Mouse (Mus musculus) urinary bladder, postnatal 36 days (tissue): Measurements from ENCODE around the gene Gm20388.
"Not testable (repeated sequence)": the region's sequence is repeated elsewhere in the genome, so short reads cannot be mapped to it uniquely, and the experiment has no call there.

Experiments used
- DNase-seq, 2 experiments: peaks; one replicate each; pipeline ENCODE4 v3.0.0; 2022; ENCODE audit warnings: low spot score in 2 of 2, mixed read lengths in 1 of 2

The Gm20388 gene

DNA sequence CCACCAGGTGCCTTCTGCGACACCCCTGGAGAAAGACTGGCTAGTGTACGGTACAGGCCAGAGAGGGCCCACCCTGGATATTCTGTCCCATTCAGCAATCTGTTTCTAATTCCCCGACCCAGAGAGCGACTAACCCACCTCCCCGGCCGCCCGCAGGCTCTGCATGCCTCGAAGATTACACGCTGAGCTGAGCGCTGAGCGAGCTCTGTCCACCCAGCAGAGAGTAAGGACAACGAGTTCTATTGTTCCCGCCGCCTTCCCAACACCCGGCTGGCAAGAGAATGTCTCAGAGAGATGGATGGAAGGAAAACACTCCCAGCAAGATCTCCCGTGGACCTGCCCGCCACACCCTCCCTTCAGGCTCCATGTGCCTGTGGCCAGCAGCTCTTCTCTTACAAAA, 1522.8 kb downstream of the Gm20388 start:
- no peak for DNase-seq

DNA sequence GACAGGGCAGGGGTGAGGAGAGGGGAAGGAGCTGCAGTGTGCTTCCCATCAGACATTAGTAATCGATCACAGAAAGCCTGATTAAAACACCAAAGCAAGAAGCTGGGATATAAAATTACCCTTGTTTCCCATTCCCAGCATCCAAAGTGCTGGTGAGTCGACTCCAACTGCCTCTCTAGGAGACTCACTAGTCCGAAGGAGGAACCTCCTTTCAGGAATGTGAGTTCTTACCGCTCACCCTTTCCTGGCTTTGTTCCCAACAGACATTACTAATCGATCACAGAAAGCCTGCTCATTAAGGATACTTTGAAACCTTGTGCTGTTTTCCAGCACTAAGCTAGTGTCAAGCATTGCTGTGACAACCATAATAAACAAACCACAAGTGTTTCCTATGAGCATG, 1526.0 kb downstream of the Gm20388 start:
- DNase-seq = no peak

DNA sequence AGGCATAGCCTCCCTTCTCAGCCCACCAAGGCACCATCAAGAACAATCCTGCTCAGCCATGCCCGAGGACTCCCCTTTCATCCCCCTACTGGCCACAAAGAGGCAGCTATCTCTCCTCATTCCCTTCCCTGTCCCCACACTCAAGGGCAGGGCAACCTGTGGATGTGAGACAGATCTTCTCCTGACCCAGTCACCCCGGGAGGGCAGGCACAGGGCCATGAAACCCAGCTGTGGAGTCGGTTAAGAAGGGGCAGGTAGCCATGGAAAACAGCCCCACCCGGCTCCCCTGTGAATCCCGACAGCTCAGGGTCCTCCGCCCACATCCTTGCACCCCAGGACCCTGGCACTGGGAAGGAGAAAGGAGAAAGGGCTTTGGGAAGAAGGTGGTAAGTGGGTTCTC, 1526.9 kb downstream of the Gm20388 start:
- no peak for DNase-seq

DNA sequence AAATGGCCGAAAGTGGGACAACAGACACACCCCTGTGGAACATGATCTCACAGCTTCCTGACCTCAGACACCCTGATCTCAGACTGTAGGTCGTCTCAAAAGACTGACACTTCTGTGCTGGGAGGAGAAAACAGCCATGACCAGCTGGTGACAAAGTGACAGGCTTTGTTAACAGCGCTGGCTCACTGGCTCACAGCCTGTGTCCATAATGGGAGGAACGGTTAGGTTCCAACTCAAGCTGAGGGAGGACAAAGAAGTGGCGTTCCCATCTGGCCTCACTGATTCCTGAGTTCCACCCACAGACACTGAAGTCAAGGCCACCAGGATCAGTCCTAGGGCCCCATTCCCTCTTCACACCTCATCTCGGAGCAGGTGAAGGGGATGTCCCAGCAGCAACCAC, 1527.5 kb downstream of the Gm20388 start:
- DNase-seq = no peak

DNA sequence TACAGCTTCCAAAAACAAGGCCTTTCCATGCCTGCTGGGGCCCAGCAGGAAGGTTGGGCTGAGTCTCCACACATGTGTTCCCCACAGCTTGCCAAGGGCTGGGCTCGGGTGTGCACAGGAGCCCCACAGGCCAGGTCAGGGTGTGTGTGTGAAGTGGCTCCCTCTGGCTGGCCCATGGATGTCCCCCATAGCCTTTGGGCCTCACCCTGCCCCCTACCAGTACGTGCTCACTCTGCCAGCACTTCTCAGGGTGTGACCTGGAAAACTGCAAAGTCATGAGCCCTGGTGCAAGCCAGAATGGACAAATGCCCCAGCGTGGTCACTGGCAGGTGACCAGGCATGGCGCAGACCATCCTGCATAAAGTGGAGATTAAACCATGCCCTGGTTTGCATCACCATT, 1528.7 kb downstream of the Gm20388 start:
- DNase-seq = no peak

DNA sequence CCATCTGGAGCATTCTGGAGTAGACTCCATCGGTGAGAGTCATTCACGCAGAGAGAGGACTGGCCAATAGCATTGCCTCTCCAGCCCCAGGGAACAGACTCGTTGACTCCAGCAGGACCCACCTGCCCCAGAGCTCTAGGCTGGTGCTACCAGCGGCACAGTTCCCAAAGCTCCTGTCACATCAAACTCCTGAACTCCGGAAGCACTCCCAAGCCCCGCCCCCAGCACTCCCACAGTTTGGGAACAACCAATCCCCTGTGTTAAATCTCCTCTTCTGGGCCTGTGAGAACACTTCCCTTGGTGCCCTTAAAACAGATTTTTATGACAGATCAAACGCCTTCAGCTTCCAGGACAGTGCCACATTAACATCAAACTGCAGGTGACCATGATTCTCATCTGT, 1532.7 kb downstream of the Gm20388 start:
- no peak for DNase-seq

DNA sequence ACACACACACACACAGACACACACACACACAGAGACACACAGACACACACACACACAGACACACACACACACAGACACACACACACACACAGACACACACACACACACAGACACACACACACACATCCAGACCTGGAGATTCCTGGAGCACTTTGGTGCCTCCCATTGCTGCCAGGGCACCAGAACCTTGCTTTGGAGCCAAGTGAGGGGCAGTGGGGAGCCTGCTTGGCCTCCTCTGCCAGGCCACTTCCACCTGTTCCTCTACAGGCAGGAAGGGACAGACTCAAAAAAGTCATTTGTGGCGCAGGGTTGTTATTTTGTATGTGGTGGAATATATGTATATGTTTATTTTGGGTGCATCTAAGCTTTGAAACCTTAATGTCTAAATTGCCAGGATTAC, 1533.9 kb downstream of the Gm20388 start:
- DNase-seq = not testable (repeated sequence)

DNA sequence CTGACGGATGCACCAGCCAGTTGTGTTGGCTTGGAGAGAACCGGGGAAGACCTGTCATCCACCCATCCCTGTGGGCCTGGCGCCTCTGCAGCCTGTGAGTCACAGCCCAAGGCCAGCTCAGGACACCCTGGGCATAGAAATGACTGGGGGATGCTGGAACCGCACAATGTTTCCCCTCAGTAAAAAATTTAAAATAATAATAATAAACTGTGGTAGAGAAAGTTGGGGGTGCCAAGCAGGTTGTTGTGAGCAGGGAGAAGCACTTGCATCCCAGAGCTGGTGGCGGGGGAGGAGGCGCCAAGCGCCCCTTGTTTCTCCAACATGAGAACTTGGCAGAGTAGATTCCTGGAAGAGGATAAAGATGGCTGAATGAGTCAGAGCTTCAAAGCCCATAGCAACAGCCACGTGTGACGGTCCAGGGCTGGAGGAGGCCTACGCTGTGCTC, 1534.4 kb downstream of the Gm20388 start:
- DNase-seq = no peak

DNA sequence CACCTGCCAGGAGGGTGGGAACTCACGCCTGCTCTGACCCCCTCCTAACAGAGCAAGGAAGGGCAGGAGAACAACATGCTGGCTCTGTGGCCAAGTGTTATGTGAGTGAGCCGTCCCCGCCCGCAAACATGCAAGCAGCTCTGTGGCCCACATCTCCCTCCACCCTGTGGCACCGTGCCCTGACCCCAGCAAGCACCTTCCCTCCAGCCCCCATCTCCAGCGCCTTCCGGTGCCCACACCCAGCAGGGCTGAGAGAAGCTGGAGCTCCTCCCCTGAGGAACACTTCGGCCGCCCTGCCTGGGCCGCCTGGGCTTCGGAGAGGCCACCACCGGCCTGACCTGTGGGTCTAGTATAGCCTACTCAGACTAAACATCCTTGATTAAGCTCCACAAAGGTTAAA, 1535.5 kb downstream of the Gm20388 start:
- DNase-seq = no peak

DNA sequence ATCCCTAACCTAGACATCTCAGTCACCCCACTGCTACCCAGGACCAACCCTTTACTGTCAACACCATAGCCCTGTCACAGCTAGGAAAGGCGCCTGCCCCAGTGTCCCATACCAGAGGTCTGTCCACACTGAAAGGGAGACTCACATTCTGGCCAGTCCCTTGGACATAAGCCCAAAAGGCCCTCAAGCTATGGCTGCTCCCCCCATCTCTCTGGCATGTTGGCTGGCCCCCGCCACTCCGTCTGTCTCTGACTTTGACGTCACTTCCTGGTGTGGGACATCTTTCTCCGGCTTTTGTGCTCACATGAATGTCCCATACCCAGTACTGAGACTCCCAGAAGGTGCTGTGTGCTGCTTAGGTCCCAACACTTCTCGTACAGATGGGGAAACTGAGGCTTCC, 1536.2 kb downstream of the Gm20388 start:
- DNase-seq = no peak

DNA sequence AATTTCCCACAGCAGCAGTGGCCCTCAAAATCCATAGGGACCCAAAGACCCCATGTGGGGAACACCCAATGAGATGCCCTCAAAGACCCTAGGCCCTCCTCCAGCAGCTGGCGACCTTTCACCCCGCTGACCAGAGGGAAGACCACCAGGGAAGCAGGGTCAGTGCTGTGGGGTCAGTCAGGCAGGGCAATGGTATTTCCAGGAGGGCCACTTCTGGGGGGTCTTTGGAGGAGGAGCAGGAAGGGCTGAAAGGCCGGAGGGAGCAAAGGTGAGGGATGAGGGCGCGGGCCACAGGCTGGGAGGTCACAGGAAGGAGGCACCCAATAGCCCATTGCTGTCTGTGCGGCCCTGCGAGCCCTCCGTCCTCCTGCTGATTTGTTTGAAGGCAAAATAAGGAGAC, 1539.6 kb downstream of the Gm20388 start:
- no peak for DNase-seq

DNA sequence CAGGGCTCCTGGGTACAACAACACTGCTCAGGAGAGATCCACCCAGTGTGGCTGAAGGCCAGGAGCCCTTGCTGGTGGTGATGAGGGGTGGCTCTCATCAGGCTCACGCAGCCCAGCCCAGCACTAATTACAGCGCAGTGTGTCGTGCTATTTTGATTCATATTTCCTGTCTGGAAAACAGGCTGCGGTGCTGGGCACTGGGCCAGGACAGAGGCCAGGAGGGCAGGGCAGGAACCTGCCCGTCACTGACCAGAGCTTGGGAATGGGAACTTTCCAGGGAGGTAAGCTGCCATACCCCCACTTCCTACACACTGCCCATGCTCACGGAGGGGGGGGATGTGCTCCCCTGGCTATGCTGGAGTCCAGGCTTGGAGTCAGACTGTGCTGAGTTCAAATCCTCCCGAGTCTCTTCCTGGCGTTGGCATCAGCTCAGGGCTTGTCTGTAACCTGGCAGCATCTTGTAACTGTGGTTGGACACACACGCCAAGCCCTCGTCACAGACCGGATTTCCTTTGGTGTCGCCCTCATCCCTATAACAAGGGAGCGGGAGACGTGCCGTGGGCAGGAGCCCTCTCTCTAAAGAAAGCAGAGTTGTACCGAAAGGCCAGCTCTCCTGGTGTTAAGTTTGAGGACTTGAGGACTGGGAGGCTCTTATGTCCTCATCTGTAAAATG, 1540.9 kb downstream of the Gm20388 start:
- no peak for DNase-seq

DNA sequence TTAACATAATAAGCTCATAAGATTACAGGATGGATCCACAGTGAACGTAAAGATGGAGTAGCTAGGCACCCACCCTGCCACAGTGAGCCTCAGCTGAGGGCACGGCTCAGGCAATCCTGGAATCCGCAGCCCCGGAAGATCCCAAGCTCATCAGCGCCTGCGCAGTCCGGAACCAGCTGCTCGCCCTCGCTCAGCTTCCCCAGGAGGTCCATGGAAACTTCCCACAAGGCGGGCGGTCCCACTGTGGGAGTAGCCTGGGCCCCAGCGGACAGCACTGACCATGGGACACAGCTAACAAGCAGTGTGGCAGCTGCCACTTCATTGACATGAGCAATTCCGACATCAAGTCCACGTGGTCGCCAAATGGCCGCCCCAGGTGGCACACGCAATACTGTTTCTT, 1544.1 kb downstream of the Gm20388 start:
- DNase-seq = no peak

DNA sequence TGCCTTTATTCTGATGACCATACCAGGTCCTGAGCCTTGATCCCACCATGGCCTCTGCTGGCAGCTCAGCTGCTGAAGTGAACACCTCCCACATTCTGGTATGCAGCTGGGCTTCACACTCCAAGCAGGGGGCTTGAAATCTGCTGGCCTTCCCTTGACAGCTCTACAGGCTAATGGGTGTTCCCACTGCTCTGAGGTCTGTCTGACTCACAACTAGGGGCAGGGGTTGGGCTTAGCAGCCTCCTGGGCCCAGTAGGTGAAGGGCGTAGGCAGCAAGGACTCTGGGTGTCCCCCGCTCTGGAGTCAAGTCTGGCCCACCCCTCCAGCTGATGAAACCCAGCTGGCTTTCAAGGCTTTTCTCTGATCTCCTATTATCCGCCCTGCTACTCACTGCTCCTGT, 1550.6 kb downstream of the Gm20388 start:
- no peak for DNase-seq

DNA sequence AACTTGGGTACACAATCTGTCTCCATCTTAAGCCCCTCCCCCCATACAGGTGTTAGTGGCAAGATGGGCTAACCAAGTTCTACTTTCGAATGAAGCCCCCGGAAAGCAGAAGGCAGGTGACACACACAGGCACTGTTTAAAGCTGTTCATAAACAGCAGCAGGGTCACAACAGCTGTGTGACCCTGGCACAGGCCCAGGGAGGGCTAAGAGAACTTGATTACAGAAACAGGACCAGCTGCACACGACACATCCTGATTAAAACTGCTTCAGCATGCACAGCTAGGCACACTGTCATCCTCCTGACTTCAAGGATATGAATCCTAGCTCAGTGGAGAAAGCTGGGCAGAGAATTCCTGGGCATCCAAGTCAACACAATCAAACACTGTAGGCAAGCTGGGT, 1551.5 kb downstream of the Gm20388 start:
- DNase-seq = no peak

DNA sequence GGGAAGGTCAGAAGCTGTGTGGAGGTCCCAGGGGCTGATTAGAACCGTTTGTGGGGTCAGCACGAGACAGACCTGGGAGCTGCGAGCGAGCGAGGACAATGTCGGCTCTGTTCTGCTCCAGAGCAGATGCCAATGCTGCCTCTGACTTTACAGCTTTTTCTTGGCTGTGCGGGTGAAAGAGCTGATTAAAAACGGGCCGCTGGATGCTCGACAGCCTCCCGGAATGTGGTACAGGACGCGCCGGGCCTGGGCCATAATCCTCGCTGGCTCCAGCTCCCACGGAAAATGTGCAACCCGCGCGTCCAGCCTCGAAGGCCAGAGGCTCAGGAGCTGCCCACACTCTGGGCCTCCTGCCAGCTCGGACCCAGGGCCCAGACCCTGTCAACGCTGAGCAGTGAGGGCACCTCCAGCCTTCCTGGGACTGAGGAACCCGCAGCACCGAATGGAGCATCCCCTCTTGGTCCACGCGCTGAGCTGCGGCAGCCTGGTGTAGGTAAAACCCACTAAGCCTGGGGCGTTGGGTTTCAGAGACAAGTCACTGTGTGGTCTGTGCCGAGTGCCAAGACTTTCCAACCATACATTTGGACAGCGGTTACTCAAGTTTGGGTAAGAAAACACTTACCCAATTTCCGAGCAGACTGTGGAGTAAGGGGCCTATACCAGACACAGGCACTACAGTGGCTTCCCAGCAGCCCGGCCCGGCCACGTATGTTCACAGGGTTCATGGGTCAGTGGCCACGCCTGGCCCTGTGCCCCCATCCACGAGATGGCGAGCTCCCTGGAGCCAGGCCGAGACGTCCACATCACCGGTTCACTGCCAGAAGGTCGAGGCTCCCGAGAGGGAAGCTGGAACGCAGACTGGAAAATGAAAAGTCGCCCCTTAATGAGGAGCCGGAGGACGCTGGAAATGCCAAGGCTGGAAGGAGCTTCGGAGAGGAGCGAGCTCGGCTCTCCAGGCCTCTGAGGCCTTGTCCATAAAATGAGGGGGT, 1557.7 kb downstream of the Gm20388 start:
- no peak for DNase-seq

DNA sequence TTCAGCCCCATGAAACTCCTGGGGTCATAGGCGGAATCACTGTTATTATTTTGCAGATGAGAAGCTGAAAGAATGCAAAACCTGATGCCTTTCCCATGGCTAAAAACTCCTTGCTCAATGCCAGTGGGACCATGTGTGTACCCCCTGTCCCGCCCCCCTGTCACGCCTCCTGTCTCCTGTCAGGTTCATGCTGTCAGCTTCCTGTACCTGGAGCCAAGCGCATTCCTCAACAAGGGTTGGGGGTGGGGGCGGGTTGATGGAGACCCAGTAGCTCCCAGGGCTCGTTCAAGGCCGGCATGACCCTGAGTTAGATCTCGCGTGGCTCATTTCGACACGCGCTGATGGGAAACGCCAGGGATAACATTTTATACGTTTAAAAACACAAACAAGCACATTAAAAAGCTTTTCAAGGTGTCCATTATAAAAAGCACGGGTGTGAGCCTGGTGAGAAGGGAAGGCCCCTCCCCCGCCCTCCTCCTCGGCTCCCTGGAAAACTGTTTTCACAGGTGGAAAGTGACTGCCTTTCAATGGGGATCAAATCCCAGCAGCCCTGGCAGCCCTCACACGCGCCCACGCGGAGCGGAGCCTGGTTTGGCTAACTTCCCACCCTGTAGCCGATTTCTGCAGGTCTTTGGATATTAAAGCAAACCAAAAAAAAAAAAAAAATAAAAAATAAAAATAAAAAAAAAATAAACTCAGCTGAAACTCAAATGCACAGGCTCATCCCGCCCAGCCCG, 1563.7 kb downstream of the Gm20388 start:
- DNase-seq = no peak

DNA sequence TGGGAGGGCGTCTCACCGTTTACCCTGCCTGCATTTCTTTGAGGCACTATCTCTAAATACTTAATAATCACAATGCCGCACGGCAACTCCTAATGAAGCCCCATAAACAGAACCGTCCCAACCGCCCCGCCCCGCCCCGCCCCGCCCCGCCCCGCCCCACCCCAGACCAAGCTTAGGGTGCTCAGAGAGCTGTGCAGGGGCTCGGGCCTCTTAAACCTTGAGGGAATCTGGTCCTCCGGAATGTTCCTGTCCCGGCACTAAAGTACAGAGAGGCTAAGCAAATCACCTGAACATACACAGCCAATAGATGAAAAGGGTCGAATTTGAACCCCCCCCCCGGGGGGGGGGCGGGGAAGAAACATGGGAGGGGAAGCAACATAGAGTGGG, 1564.2 kb downstream of the Gm20388 start:
- DNase-seq = no peak

DNA sequence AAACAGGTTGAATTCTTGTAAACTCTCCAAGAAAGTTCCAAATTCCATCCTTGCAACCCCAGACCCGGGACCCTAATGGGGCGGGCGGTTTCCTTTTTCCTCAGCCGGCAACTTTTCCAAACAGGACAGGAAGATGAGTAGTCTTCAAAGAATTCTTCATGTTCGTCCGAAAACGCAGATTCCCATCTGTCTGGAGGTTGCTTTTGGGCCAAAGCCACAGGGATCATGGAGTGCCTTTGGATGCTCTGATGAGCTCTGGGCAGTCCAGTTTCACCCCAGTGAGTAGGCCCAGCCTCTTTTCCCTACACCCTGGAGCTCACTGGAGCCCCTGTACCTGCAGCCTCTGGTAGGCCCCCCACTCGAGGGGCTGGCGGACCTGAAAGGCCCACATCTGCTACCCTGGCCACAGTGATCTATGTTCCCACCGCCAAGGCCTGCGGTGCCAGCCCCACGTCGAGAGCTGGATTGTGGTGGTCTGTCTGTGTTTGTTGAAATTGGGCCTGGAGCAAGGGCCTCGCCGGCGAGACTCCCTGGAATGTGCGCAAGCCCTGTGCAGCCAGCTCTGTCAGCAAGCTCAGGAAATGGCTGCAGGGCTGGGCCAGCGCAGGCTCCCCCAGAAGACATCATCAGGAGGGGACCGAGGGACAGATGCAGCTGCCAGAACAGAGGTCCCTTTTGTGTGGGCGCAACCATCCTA, 1567.4 kb downstream of the Gm20388 start:
- DNase-seq = no peak

DNA sequence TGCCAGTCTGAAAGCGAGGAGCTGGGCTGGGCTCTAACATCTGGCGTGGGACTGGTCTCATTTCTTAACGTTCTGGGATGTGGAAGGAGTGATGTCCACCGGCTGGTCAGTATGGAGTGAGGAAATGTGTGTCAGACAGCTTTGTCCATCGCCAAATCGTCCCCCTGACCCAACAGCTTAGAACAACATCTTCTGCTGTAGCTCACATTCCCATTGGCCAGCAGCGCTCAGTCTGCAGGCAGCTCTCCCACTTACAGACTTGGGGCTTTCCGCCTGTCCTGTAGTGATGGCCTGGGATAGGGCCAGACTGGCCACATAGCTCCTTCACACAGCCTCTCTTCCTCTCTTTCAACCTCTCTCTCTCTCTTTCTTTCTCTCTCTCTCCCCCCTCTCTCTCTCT, 1568.5 kb downstream of the Gm20388 start:
- no peak for DNase-seq

DNA sequence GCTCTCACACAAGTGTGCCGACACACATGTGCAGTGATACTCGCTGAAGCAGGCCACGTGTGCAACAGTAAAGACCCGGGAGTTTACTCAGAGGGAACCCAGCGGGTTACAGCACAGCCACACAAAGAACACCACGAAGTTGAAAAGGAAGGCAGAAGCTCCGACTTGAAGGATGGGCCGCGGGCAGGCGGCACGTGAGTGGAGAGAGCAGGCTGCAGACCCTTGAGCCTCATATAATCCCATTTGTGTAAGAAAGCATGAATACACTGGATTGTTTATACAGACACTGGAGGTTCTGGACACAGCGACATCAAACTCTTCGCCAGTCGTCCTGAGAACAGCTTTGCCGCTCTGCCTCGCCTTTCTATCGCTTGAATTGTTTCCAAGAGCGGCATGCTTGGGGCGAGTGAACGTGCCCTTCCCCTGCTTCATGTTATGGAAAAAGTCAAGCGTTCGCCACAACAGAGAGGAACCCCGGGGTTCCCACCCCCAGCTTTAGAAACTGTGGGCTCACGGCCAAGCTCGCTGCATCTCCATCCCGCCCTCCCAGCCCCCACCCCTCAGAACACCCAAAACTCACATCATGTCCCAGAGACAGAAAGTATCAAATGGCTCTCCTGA, 1569.9 kb downstream of the Gm20388 start:
- no peak for DNase-seq
